Mouse (Mus musculus) thymus, postnatal 14 days (tissue): ENCODE data around the gene Msln.

Source experiments
- DNase-seq: peaks from one replicate; pipeline ENCODE4 v3.0.0; 2021

The Msln gene

DNA sequence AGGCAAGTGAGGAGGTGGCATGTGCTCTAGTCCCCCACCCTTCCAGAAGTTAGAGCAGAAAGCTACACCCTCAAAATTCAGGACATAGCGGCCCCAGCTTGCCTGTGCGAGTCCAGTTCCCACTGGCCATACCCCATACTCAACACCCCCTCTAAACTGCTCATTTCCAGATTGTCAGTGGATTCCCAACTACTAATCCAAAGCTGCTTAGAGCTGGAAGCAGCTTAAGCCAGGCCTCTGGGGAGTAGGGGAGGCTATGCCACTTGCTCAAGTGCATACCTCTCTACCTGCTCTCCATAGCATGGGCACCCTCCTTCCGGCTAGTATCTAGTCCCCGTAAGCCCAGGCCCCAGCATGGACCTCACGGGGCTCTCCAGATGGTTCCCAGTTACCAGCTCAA lies 32.7 kb downstream of the Msln start:
- no peak for DNase-seq

DNA sequence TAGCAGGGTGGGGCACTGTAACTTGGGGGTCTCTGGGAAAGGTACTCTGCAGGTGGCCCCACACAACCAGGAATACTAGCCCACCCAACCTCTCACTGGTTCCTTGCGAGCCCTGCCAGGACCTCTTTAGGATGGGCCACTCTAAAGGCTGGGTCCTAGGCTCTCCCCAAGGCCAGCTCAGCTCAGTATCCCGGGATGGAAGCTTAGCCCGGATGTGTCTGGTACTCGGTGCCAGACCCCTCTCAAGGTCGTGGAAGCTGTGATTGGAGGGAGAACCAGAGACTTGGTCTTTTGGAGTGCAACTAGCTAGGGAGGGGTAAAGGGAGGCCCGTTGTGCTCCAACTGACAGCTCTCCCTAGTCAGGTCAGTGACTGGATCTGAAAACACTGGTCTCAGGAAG lies 36.5 kb downstream of the Msln start:
- no peak for DNase-seq

DNA sequence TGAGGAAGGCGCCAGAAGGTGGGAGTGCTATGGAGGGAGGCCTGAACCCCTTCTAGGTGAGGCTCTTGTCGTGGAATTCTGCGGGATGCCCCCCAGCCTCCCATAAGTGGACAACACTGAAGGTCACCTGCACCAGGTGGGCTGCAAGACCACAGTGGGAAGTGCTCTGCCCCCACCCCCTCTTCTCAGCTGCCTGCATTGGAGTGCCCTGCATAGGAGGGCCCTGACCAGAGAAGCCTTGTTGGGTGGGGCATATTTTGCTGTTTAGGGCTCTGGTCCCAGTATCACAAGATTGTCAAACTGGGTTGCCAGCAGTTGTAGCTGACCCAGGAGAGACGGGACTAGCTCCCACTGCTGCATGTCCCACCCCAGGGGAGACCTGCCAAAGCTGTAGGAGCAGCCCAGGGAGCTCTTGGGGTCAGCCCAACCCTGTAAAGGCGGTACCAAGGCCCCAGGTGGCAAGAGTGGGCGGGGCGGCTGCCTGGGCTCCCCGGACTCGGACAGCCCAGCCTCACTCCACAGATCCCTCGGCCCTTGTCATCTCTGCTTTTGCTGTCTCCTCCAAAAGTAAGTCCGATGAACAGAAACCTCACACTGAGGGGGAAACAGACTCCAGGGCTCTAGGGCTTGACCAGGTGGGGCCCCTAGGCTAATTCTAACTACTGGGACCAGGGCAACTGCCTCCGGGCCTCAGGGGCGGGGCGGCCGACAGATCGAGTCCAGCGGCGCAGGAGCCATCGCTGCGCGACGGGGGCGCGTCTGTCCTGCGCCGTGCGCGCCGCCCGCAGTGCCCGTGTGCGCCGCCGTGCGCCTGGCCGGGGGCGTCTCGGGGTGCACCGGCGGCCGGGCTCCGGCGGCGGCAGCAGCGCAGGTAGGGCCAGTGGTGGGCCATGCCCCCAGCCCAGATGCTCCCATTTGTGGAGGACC lies 37.2 kb downstream of the Msln start, which contains the start of gene Gng13:
Gene Gng13 (plus strand): TSS at position 461 of the 927 bp plus-strand sequence.
- DNase-seq: no peak

DNA sequence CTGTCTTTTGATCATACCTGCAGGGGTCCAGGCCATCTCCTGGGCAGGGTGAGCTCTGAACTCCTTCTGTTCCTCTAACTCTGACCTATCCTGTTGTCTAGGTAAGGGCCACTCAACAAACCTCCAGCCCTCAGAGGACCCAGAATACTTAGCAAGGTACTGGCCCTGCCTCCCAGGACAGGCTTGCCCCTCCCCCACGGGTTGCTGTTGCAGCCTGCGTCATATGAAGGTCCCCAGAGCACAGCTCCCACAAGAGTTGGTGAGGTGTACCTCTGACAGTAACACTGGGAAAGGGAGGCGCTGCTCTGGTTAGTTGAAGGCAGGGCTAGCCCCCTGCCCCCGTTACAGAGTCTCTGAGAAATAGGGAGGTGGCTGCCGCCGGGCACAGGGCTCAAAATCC lies 38.0 kb downstream of the Msln start:
- DNase-seq: no peak

DNA sequence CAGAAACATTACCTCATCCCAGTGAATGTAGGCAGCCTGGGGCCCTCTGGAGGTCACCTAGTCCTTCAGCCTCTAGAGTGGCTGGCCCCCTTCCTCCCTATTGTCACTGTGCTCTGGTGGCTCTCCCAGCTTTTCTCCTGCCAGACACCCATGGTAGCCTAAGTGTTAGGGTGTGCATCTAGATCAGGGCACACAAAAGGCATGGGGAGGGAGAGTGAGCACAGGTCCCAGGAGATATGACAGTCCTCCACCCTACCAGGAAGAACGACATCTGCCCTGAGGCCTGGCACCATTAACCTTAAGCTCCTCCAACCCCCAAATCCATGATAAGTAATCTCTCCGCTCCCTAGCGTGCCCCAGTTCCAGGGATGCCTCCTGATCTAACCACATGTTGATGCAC lies 38.6 kb downstream of the Msln start:
- DNase-seq: no peak

DNA sequence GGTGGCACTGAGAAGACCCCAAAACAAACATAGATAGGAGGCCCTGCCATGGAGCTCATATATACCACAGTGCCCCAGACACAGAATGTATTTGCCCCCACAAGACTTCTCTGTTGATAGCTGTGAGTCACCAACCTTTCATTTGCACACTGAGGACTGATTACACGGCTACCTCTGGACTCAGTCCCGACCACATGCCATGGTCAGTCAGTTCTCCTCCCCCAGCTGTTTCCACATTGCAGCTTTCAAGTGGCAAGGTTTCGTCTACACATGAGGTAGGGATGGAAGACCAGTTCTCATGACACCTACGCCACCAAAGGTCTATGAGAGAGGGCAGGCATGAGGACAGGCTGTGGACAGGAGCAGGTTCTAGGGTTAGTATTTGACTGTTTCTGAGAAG lies 43.0 kb downstream of the Msln start:
- no peak for DNase-seq

DNA sequence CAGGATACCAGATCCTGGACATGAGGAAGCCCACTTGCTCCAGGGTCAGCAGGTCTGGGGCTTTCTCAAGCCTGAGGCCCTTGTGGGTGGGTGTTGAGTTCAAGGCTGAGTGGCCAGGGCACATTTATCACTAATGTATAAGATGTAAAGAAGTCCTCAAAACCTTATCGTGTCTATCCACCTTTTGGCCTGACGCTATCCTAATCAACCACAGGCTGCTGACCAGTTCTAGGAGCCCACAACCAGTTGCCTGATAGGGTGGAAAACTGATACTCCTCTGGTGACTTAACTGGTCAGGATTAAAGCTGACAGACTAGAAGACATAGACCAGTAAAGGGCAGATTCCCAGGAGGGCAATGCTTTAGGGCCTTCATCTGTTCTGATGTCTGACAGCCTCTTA lies 44.2 kb downstream of the Msln start:
- no peak for DNase-seq

DNA sequence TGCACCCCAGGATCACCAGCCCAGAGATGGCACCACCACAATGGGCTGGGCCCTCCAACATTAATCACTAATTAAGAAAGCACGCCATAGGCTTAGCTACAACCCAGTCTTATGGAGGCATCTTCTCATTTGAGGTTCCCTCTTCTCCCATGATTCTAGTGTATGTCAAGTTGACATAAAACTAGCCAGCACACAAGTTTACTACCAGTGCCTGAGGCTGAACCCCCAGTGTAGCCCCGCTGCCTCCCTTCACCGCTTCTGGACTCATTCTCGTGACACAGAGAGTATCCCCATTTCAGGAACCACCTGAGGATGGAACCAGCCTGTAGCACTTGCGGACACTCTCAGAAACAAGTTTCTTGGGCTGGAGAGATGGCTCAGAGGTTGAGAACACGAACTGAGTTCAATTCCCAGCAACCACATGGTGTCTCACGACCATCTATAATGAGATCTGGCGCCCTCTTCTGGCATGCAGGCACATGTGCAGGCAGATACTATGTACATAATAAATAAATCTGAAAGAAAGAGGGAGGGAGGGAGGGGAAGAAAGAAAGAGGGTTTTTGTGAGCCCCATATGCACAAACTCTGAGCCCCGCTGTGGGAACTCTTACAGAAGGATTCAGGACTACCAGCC lies 53.2 kb downstream of the Msln start:
- no peak for DNase-seq
